Mouse (Mus musculus): Measurements from ENCODE around the gene Acsl6. TPM values are rescaled to one million over a fixed set of nuclear protein-coding genes. Genes with fewer than 3 reads are reported as not detected.

Gene Acsl6
- polyA plus RNA-seq, 1 experiment from 2014 or later = 0.35 TPM

- H3K9me3 ChIP-seq = no peaks in the 10 kb centered on the region
- no peak for ATAC-seq (ENCODE audit: extremely low read depth, insufficient number of reproducible peaks, low FRiP score, low TSS enrichment)
- H3K4me2 ChIP-seq = no peak overlapping the region
- H3K4me3 ChIP-seq = no peak overlapping the region
- no peak overlapping the region for H3K9ac ChIP-seq
- 35% methylated on average over 13 of the region's 13 CpGs for WGBS
- no peak overlapping the region for H3K27ac ChIP-seq (replicated peaks)
- H3K36me3 ChIP-seq = no peaks in the 10 kb centered on the region
- H3K4me1 ChIP-seq = no peaks in the 10 kb centered on the region
- peaks cover 5% of the 10 kb centered on the region; the same call in 1 of the 2 replicates for H3K27me3 ChIP-seq (replicated peaks)
Measured at GRCm38 (mm10) chr11:54336165-54336707, 32.6 kb downstream of the Acsl6 start.

DNA sequence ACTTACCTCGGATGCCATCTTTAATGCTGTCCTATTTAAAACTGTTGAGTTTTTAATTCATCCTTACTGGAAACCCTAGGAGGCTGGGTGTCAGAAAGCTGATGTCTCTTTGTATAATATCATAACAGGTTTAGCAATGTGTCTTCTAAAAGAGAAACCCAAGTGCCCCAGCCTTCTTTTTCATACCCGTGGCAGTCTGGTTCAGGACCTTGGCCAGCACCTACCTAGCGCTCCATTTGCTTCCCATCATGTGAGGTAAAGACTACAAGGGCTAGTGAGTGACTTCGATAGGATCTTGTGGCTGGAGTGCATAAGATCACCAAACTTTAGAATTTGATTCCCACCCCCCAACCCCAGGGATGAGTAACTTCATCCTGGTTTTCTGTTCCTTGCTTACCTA is 40.1 kb downstream of the Acsl6 start:
- no peaks in the 10 kb centered on the region; the same call in 1 of the 2 replicates for H3K27me3 ChIP-seq (replicated peaks)
- WGBS = 35% methylated on average over 4 of the region's 4 CpGs
- no peak for ATAC-seq (ENCODE audit: extremely low read depth, insufficient number of reproducible peaks, low FRiP score, low TSS enrichment)

DNA sequence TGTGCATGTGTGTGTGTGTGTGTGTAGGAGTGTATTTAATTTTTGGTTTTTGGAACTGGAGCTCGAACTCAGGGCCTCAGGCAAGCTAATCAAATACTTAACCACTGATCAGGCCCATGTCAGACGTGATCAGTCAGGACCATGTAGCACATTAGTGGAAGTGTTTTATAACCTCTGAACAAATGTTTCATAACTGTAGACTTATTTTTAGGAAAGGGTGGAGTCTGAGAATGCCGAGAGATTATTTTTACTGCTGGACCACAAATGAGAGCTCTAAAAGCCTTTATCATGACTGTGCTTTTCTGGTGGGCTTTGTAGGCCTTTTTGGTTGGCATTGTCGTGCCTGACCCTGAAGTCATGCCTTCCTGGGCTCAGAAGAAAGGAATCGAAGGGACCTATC is 48.1 kb downstream of the Acsl6 start:
- ATAC-seq (ENCODE audit: extremely low read depth, insufficient number of reproducible peaks, low FRiP score, low TSS enrichment) = no peak
- no peak overlapping the region for H3K4me2 ChIP-seq
- H3K9me3 ChIP-seq = no peaks in the 10 kb centered on the region
- WGBS = 57% methylated on average over 5 of the region's 5 CpGs
- no peaks in the 10 kb centered on the region for H3K4me1 ChIP-seq
- H3K27ac ChIP-seq (replicated peaks) = no peak overlapping the region
- no peaks in the 10 kb centered on the region for H3K36me3 ChIP-seq
- H3K27me3 ChIP-seq (replicated peaks) = no peaks in the 10 kb centered on the region
- no peak overlapping the region for H3K9ac ChIP-seq
- no peak overlapping the region for H3K4me3 ChIP-seq

More for the DNA sequence above, 40.1 kb downstream of the Acsl6 start:
- Histone ChIP-seq H3K9ac (no peak overlapping the region), H3K4me1 (no peaks in the 10 kb centered on the region), H3K4me3 (no peak overlapping the region), H3K4me2 (no peak overlapping the region), H3K9me3 (no peaks in the 10 kb centered on the region), H3K36me3 (no peaks in the 10 kb centered on the region), H3K27ac (replicated peaks) (no peak overlapping the region)

- 45% methylated on average over 8 of the region's 8 CpGs for WGBS
- Histone ChIP-seq H3K4me3 (no peak overlapping the region), H3K27ac (replicated peaks) (no peak overlapping the region), H3K9me3 (0 out of 2 replicates have a peak, but pooled peaks cover 4% of the 10 kb centered on the region), H3K4me1 (no peaks in the 10 kb centered on the region), H3K27me3 (replicated peaks) (no peaks in the 10 kb centered on the region), H3K9ac (no peak overlapping the region), H3K36me3 (no peaks in the 10 kb centered on the region), H3K4me2 (no peak overlapping the region)
- ATAC-seq (ENCODE audit: extremely low read depth, insufficient number of reproducible peaks, low FRiP score, low TSS enrichment) = no peak
Measured at GRCm38 (mm10) chr11:54353121-54353576, 49.6 kb downstream of the Acsl6 start.

DNA sequence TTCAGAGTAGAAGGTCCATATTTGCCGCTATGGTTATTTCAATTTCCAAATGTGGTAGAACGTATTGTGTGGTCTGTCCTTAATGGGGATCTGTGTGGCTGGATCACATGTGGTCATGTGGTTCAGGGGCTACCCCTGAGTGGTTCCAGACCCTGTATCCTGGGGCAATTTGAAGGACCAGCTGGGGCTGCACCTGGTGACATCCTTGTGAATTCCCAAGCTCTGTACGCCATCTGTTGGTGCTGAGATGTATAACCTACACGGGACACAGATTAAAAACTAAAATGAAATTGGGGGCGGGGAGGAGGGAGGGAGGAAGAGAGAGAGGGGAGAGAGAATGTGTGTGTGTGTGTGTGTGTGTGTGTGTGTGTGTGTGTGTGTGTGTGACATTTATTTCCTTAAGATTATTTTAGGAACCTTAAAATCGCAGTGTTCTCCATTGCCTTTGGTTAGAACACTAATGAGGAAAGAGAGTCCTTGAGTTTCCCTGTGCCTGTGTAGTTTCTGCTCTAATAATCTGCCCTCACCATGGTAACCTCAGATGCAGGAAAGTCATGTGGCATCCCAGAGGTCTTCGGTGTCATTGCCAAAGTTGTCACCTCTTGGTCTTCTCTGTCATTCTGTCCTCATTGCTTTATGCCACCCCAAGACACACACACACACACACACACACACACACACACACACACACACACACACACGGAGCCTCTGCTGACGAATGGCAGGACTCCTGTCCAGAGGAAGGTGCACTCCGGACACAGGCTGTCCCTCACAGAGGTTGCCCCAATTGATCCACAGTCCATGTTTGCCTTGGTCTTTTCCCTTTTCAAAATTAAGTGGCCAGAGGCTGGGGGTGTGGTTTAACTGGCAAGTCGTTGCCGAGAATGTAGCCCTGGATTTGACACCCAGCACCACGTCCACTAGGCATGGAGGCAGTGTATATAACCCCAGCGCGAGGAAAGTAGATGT is 51.3 kb downstream of the Acsl6 start:
- 42% methylated on average over 15 of the region's 15 CpGs for WGBS
- Histone ChIP-seq H3K4me3 (no peak overlapping the region), H3K9me3 (0 out of 2 replicates have a peak, but pooled peaks cover 4% of the 10 kb centered on the region), H3K4me2 (no peak overlapping the region), H3K27ac (replicated peaks) (no peak overlapping the region), H3K27me3 (replicated peaks) (no peaks in the 10 kb centered on the region), H3K4me1 (no peaks in the 10 kb centered on the region), H3K36me3 (no peaks in the 10 kb centered on the region), H3K9ac (no peak overlapping the region)
- no peak for ATAC-seq (ENCODE audit: extremely low read depth, insufficient number of reproducible peaks, low FRiP score, low TSS enrichment)

GRCm38 (mm10) chr11:54355564-54355955 is 52.0 kb downstream of the Acsl6 start:
- WGBS = 53% methylated on average over 7 of the region's 7 CpGs

DNA sequence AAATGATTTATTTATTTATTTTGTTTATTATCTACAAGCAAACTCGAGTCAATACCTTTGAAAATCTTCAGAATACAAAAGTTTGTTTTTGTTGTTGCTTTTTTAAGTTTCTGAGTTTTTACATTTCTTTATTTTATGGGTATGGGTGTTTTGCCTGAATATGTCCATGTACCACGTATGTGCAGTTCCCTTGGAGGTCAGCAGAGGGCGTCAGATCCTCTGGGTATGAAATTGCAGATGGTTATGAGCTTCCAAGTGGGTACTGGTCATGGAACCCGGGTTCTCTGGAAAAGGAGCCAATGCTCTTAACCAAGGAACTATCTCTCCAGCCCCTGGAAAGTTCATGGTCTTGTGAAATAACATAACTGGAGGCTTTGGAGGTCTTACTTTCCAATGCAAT is 53.1 kb downstream of the Acsl6 start:
- WGBS = 53% methylated on average over 4 of the region's 4 CpGs

More at GRCm38 (mm10) chr11:54355564-54355955, 52.0 kb downstream of the Acsl6 start:
- no peaks in the 10 kb centered on the region for H3K4me1 ChIP-seq
- H3K36me3 ChIP-seq = no peaks in the 10 kb centered on the region
- H3K9ac ChIP-seq = no peak overlapping the region
- H3K9me3 ChIP-seq = 0 out of 2 replicates have a peak, but pooled peaks cover 4% of the 10 kb centered on the region
- no peak overlapping the region for H3K4me2 ChIP-seq
- ATAC-seq (ENCODE audit: extremely low read depth, insufficient number of reproducible peaks, low FRiP score, low TSS enrichment) = no peak
- no peak overlapping the region for H3K4me3 ChIP-seq
- no peaks in the 10 kb centered on the region for H3K27me3 ChIP-seq (replicated peaks)
- H3K27ac ChIP-seq (replicated peaks) = no peak overlapping the region

GRCm38 (mm10) chr11:54372553-54372952 is 69.0 kb downstream of the Acsl6 start:
- Histone ChIP-seq H3K27ac (replicated peaks) (no peak overlapping the region), H3K4me3 (no peak overlapping the region), H3K9me3 (no peaks in the 10 kb centered on the region), H3K9ac (no peak overlapping the region), H3K36me3 (no peaks in the 10 kb centered on the region), H3K4me1 (no peaks in the 10 kb centered on the region), H3K4me2 (no peak overlapping the region), H3K27me3 (replicated peaks) (no peaks in the 10 kb centered on the region)
- ATAC-seq (ENCODE audit: extremely low read depth, insufficient number of reproducible peaks, low FRiP score, low TSS enrichment) = no peak

More for the DNA sequence above, 53.1 kb downstream of the Acsl6 start:
- no peak overlapping the region for H3K27ac ChIP-seq (replicated peaks)
- no peaks in the 10 kb centered on the region for H3K27me3 ChIP-seq (replicated peaks)
- H3K9ac ChIP-seq = no peak overlapping the region
- H3K4me2 ChIP-seq = no peak overlapping the region
- H3K9me3 ChIP-seq = 0 out of 2 replicates have a peak, but pooled peaks cover 4% of the 10 kb centered on the region
- H3K36me3 ChIP-seq = no peaks in the 10 kb centered on the region
- H3K4me1 ChIP-seq = no peaks in the 10 kb centered on the region
- ATAC-seq (ENCODE audit: extremely low read depth, insufficient number of reproducible peaks, low FRiP score, low TSS enrichment) = no peak
- H3K4me3 ChIP-seq = no peak overlapping the region

GRCm38 (mm10) chr11:54390386-54390785 is 86.8 kb downstream of the Acsl6 start:
- no peaks in the 10 kb centered on the region for H3K4me1 ChIP-seq
- H3K27ac ChIP-seq (replicated peaks) = no peak overlapping the region
- ATAC-seq (ENCODE audit: extremely low read depth, insufficient number of reproducible peaks, low FRiP score, low TSS enrichment) = no peak
- no peaks in the 10 kb centered on the region for H3K27me3 ChIP-seq (replicated peaks)
- H3K9me3 ChIP-seq = no peaks in the 10 kb centered on the region
- WGBS = 60% methylated on average over 8 of the region's 8 CpGs
- H3K4me3 ChIP-seq = no peak overlapping the region
- H3K9ac ChIP-seq = no peak overlapping the region
- no peaks in the 10 kb centered on the region for H3K36me3 ChIP-seq
- no peak overlapping the region for H3K4me2 ChIP-seq

DNA sequence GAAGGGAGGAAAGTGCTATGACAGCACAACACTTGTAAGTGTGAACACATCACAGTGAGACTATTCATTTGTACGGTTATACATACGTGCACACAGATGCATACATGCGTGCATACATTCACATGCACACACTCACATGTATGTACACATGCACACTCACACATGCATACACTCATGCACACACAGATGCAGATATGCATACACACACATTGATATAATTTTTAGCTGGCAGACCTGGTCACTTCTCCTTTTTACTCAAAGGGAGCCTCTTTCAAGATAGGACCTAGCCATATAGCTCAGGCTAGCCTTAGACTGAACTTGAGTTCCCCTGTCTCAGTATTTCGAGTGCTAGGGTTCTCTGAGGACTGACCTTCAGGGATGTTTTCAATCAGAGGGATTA is 87.7 kb downstream of the Acsl6 start:
- Histone ChIP-seq H3K4me1 (no peaks in the 10 kb centered on the region), H3K27me3 (replicated peaks) (no peaks in the 10 kb centered on the region), H3K9ac (no peak overlapping the region), H3K36me3 (no peaks in the 10 kb centered on the region), H3K4me3 (no peak overlapping the region), H3K9me3 (no peaks in the 10 kb centered on the region), H3K4me2 (no peak overlapping the region), H3K27ac (replicated peaks) (no peak overlapping the region)
- ATAC-seq (ENCODE audit: extremely low read depth, insufficient number of reproducible peaks, low FRiP score, low TSS enrichment) = no peak
- WGBS = 78% methylated on average over 4 of the region's 4 CpGs

DNA sequence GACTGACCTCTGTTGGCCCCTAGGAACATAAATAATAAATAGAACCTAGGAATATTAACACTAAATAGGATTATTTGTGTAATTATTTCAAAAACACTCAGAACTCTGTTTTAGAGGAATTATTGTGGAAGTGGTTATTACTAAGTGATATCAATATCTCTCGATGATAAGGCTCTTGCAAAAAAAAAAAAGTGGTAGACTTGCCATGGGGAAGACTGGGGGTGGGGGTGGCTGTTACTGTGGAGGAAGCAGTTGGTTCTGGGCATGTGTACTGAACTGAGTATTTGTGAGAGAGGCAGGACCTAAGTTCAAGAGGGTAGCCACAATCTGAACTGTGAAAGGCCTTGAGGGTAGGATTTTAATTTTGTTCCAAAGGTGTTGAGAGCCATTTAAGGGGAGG is 93.1 kb downstream of the Acsl6 start:
- Histone ChIP-seq H3K36me3 (no peaks in the 10 kb centered on the region), H3K9ac (no peak overlapping the region), H3K9me3 (no peaks in the 10 kb centered on the region), H3K27ac (replicated peaks) (no peak overlapping the region), H3K4me1 (no peaks in the 10 kb centered on the region), H3K4me2 (no peak overlapping the region), H3K27me3 (replicated peaks) (no peaks in the 10 kb centered on the region), H3K4me3 (no peak overlapping the region)
- ATAC-seq (ENCODE audit: extremely low read depth, insufficient number of reproducible peaks, low FRiP score, low TSS enrichment) = no peak
- WGBS = 61% methylated on average over 1 of the region's 1 CpGs
